Mouse (Mus musculus) midbrain, embryonic 11.5 days (tissue): ENCODE measurements around the gene Krtap19-3. TPM values are rescaled to one million over a fixed set of nuclear protein-coding genes. Genes with fewer than 3 reads are reported as not detected.

Source experiments
- ATAC-seq: fragments of 200-750 bp; cut with Nextera tagmentation; 2 replicates; pipeline ENCODE4 v1.8.0; 2017; ENCODE audit warnings: moderate TSS enrichment, moderate library complexity; ENCODE audit not compliant: low FRiP score
- DNase-seq: peaks from one replicate; pipeline ENCODE4 v3.0.0; 2015; ENCODE audit warnings: low spot score; ENCODE audit errors: missing footprints
- H3K27ac ChIP-seq: fragments of 300-500 bp; sonication (generic); 2 replicates; pipeline ENCODE4 v1.5.1; 2014; ENCODE audit warnings: low read depth, low read length
- H3K27me3 ChIP-seq: fragments of 300-500 bp; sonication (generic); 2 replicates; pipeline ENCODE4 v1.6.1; 2014; ENCODE audit warnings: mild to moderate bottlenecking, low read length, moderate library complexity, mixed read lengths; ENCODE audit not compliant: control insufficient read depth, insufficient read depth
- H3K36me3 ChIP-seq: fragments of 300-500 bp; sonication (generic); 2 replicates; pipeline ENCODE4 v1.6.1; 2014; ENCODE audit warnings: mild to moderate bottlenecking, low read length, moderate library complexity, mixed read lengths; ENCODE audit not compliant: control insufficient read depth, insufficient read depth
- H3K4me1 ChIP-seq: fragments of 300-500 bp; sonication (generic); 2 replicates; pipeline ENCODE4 v1.6.1; 2014; ENCODE audit warnings: low read length; ENCODE audit not compliant: control insufficient read depth, insufficient read depth
- H3K4me2 ChIP-seq: fragments of 300-500 bp; sonication (generic); 2 replicates; pipeline ENCODE4 v1.6.1; 2014; ENCODE audit warnings: mild to moderate bottlenecking, moderate library complexity
- H3K4me3 ChIP-seq: fragments of 300-500 bp; sonication (generic); 2 replicates; pipeline ENCODE4 v1.5.1; 2014; ENCODE audit warnings: low read depth, low read length
- H3K9ac ChIP-seq: fragments of 300-500 bp; sonication (generic); 2 replicates; pipeline ENCODE4 v1.6.1; 2014; ENCODE audit warnings: low read length
- H3K9me3 ChIP-seq: fragments of 300-500 bp; sonication (generic); 2 replicates; pipeline ENCODE4 v1.6.1; 2016; ENCODE audit warnings: low read length; ENCODE audit not compliant: control insufficient read depth
- WGBS: fragments of 180-500 bp; shearing (Covaris S2); extraction: QIAGEN DNeasy Blood & Tissue Kit; methylation state at CpG from one replicate; pipeline ENCODE4 v1.1.7; 2014; 5-methylcytosine and 5-hydroxymethylcytosine counted together
- polyA plus RNA-seq: library from polyadenylated mRNA; unstranded; fragments of >200 nt; fragmentation: Nextera tagmentation; extraction: Ambion mirVana; gene quantifications from 2 replicates; pipeline ENCODE4 v1.2.1, GENCODE M21; 2014

The Krtap19-3 gene
- not detected in 2 replicates for polyA plus RNA-seq

DNA sequence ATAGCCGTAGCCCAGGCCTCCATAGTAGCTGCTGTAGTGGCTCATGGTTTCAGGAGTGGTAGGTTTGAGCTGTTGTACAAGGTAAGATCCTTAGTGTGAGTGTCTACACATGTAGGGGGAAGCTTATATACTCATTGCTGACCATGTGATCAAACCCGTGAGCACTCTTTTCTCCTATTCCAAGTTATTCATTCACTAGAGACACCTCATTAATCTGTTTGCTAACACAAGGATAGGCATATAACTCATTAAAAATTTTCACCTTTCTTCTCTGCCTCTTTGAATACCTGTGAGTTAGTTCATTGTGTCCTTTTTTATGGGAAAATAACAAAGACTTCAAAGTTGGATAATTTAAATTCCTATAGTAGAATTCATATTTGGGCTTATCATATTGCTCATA is at the start of gene Krtap19-3:
Gene Krtap19-3, minus strand, starts transcription at position 101 of the 400 bp plus-strand sequence.
- no peaks in the 10 kb centered on the region for H3K36me3 ChIP-seq
- no peak for DNase-seq
- no peak for ATAC-seq
- no peaks in the 10 kb centered on the region for H3K27me3 ChIP-seq
- no peak within 1 kb of the TSS for H3K9ac ChIP-seq
- no peak within 1 kb of the TSS for H3K4me2 ChIP-seq
- no peaks in the 10 kb centered on the region for H3K9me3 ChIP-seq
- H3K4me3 ChIP-seq, result no peak within 1 kb of the TSS
- no peaks in the 10 kb centered on the region for H3K4me1 ChIP-seq
- 87% methylated on average over 2 of the region's 2 CpGs for WGBS
- H3K27ac ChIP-seq, result no peak within 1 kb of the TSS

DNA sequence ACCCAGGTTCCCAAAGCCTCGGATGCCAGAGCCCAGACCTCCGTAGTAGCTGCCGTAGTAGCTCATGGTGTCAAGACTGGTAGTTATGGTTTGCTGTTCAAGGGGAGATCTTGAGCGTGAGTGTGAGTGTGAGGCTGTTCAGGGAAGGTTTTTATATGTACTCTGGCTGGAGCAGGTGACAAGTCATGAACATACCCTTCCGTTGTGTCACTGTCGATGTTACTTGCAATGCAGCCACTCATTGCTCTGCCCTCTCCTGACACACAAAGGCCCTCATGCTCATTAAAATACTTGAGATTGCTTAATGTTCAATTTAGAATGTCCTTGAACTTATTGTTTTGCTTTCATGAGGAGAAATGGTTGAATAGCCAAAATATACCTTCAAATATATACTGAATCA is 18.5 kb upstream of the Krtap19-3 start, which contains the start of gene Krtap19-5:
Gene Krtap19-5, minus strand, starts transcription at position 101 of the 400 bp plus-strand sequence.
- Histone ChIP-seq H3K27ac (no peak within 1 kb of the TSS), H3K4me1 (no peaks in the 10 kb centered on the region), H3K9me3 (no peaks in the 10 kb centered on the region), H3K27me3 (no peaks in the 10 kb centered on the region), H3K9ac (no peak within 1 kb of the TSS), H3K36me3 (no peaks in the 10 kb centered on the region), H3K4me2 (no peak within 1 kb of the TSS), H3K4me3 (no peak within 1 kb of the TSS)
- WGBS, result 99% methylated on average over 6 of the region's 6 CpGs
- ATAC-seq (no peak), DNase-seq (no peak)

DNA sequence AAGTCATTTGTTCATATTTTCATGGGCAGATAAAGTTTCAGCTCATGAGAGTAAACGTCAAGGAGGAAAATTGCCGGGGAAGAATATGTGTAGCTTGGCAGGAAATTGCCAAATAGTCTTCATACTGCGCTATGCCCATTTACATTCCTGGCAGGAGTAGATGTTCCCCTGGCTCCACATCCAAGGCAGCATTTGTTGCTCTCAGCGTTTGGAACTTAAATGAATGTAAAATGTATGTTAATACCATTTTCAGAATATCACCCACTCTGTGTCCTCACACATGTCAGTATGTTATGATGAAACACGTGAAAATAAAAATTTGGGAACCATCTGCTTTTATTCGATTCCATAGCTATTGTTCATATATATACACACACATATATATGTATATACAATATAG is 9.0 kb upstream of the Krtap19-3 start:
- Histone ChIP-seq H3K4me3 (no peak overlapping the region), H3K9ac (no peak overlapping the region), H3K36me3 (no peaks in the 10 kb centered on the region), H3K9me3 (no peaks in the 10 kb centered on the region), H3K27ac (no peak overlapping the region), H3K4me2 (no peak overlapping the region), H3K4me1 (no peaks in the 10 kb centered on the region), H3K27me3 (no peaks in the 10 kb centered on the region)
- WGBS, result 88% methylated on average over 6 of the region's 6 CpGs
- DNase-seq, result no peak
- no peak for ATAC-seq

DNA sequence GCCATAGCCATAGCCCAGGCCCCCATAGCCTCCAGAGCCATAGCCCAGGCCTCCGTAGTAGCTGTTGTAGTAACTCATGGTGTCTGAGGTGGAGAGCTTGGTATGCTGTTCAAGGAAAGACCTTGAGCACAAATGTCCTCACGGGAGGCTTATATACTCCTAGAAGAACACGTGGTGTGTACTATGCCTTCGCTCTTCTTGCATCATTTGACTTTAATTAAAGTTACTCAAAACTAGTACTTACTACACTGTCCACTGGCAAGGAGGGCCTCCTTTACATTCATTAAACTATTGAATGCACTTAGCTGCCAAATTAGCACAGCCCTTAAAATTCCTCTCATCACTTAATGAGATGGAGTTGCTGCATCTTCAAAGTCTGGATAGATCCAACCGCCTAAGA is 7.2 kb upstream of the Krtap19-3 start, which contains the start of gene Krtap19-4:
Gene Krtap19-4, minus strand, starts transcription at position 101 of the 400 bp plus-strand sequence.
- Histone ChIP-seq H3K4me3 (no peak within 1 kb of the TSS), H3K9ac (no peak within 1 kb of the TSS), H3K27me3 (no peaks in the 10 kb centered on the region), H3K4me2 (no peak within 1 kb of the TSS), H3K36me3 (no peaks in the 10 kb centered on the region), H3K9me3 (no peaks in the 10 kb centered on the region), H3K27ac (no peak within 1 kb of the TSS), H3K4me1 (no peaks in the 10 kb centered on the region)
- ATAC-seq (no peak), DNase-seq (no peak)
- WGBS, result 93% methylated on average over 5 of the region's 5 CpGs

DNA sequence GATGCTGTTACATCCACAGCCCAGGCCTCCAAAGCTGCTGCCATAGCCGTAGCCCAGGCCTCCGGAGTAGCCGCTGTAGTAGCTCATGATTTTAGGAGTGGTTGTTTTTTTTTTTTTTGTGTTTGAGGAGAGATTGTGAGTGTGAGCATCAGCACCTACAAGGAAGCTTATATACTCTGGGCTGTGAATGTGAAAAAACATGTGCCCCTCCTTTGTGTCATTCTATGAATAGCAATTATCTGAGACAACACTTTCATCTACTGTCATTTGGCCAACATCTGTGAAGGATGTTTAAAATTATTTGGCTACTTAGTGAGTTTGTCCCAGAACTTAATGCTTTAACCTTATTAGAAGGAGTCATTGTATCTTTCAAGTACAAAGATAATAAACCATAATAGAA is 3.7 kb downstream of the Krtap19-3 start, which contains the start of gene Krtap19-2:
Gene Krtap19-2, minus strand, starts transcription at position 101 of the 400 bp plus-strand sequence.
- WGBS, result 88% methylated on average over 3 of the region's 3 CpGs
- Histone ChIP-seq H3K4me1 (no peaks in the 10 kb centered on the region), H3K4me2 (no peak within 1 kb of the TSS), H3K9me3 (no peaks in the 10 kb centered on the region), H3K27ac (no peak within 1 kb of the TSS), H3K27me3 (no peaks in the 10 kb centered on the region), H3K9ac (no peak within 1 kb of the TSS), H3K36me3 (no peaks in the 10 kb centered on the region), H3K4me3 (no peak within 1 kb of the TSS)
- DNase-seq (no peak), ATAC-seq (no peak)

DNA sequence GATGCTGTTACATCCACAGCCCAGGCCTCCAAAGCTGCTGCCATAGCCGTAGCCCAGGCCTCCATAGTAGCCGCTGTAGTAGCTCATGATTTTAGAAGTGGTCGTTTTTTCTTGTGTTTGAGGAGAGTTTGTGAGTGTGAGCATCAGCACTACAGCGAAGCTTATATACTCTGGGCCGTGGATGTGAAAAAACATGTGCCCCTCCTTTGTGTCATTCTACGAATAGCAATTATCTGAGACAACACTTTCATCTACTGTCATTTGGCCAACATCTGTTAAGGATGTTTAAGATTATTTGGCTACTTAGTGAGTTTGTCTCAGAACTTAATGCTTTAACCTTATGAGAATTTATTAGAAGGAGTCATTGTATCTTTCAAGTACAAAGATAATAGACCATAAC is 8.5 kb downstream of the Krtap19-3 start, which contains the start of gene Krtap19-1:
Gene Krtap19-1, minus strand, starts transcription at position 101 of the 400 bp plus-strand sequence.
- WGBS, result 90% methylated on average over 6 of the region's 6 CpGs
- Histone ChIP-seq H3K27ac (no peak within 1 kb of the TSS), H3K9me3 (no peaks in the 10 kb centered on the region), H3K4me2 (no peak within 1 kb of the TSS), H3K4me3 (no peak within 1 kb of the TSS), H3K36me3 (no peaks in the 10 kb centered on the region), H3K9ac (no peak within 1 kb of the TSS), H3K27me3 (no peaks in the 10 kb centered on the region), H3K4me1 (no peaks in the 10 kb centered on the region)
- DNase-seq, result no peak
- no peak for ATAC-seq

DNA sequence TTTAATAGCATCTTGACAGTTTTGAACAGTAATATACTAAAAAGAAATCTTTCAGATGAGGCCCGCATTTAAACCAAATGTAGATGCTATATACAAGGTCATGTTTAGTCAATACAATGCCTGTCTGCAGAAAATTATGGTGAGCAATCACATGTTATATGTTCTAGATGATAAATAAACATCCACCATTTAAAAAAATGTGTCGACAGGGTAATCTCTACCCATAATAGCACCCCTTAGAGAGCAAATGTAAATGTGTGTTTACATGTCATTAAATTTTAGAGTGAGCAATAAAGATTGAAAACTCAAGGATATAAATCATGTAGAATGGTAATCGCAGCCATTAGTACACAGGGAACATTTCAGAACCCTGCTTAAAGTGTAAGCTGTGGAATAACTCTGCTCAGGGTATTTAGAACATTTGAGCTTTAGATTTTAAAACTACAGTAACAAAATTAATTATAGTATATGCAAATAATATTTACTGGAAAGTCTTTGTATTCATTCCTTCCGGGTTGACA is 12.9 kb downstream of the Krtap19-3 start:
- DNase-seq (no peak), ATAC-seq (no peak)
- no peak overlapping the region for H3K27ac ChIP-seq
- H3K4me2 ChIP-seq, result no peak overlapping the region
- H3K9ac ChIP-seq, result no peak overlapping the region
- H3K9me3 ChIP-seq, result no peaks in the 10 kb centered on the region
- WGBS, result 91% methylated on average over 4 of the region's 4 CpGs
- no peak overlapping the region for H3K4me3 ChIP-seq
- H3K4me1 ChIP-seq, result no peaks in the 10 kb centered on the region
- H3K27me3 ChIP-seq, result no peaks in the 10 kb centered on the region
- H3K36me3 ChIP-seq, result no peaks in the 10 kb centered on the region

DNA sequence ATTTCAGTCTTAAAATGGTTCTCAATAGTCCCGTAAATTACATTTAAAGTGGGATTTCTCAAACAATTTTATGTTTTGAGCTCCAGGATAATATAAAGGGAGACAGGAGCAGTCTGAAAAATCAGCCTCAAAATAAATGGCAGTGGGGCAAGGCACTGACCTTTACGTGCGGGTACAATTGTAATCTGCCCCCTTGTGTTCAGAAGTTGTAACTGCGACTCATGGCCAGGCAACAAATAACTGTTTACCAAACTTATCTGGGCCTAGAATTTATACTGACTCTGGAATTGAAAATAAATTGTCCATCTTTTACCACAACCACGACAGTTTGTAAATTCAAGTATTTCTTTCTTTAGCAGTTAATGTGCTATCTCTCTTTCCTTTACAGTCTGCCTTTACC is 26.4 kb downstream of the Krtap19-3 start:
- ATAC-seq (peak; percentile 54; the same call in 1 of the 2 replicates), DNase-seq (peak; percentile 85)

DNA sequence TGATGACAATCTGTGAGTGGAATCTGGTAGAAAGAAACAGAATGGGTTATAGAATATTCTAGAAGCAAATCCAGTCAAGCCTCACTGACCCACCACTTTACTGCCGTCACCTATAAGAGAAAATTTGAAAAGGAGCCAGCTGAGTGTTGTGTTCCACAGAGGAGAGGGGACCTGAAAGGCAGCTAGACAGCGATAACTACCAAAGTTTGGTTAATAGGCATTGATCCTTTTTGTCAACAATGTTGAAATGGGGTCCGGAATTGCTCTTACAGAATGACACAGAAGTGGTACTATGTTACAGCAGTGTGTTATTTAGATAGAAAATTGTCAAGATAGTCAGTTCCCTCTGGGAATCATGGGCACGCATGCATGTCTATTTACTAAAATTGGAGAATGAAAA is 29.3 kb downstream of the Krtap19-3 start:
- 79% methylated on average over 4 of the region's 4 CpGs for WGBS
- H3K9me3 ChIP-seq, result no peaks in the 10 kb centered on the region
- no peaks in the 10 kb centered on the region for H3K36me3 ChIP-seq
- no peak overlapping the region for H3K4me2 ChIP-seq
- H3K4me3 ChIP-seq, result no peak overlapping the region
- H3K9ac ChIP-seq, result no peak overlapping the region
- H3K4me1 ChIP-seq, result no peaks in the 10 kb centered on the region
- DNase-seq, result no peak
- H3K27me3 ChIP-seq, result no peaks in the 10 kb centered on the region
- H3K27ac ChIP-seq, result no peak overlapping the region
- ATAC-seq, result no peak

More for the DNA sequence above, 26.4 kb downstream of the Krtap19-3 start:
- no peaks in the 10 kb centered on the region for H3K4me1 ChIP-seq
- no peak overlapping the region for H3K27ac ChIP-seq
- no peaks in the 10 kb centered on the region for H3K27me3 ChIP-seq
- H3K4me2 ChIP-seq, result no peak overlapping the region
- H3K9ac ChIP-seq, result no peak overlapping the region
- no peaks in the 10 kb centered on the region for H3K36me3 ChIP-seq
- WGBS, result 14% methylated on average over 5 of the region's 5 CpGs
- no peaks in the 10 kb centered on the region for H3K9me3 ChIP-seq
- no peak overlapping the region for H3K4me3 ChIP-seq
